Mouse (Mus musculus) cortical plate, adult 2 months (tissue): ENCODE measurements around the gene Cav1. TPM values are rescaled to one million over a fixed set of nuclear protein-coding genes. Genes with fewer than 3 reads are reported as not detected.

ENCODE experiments used
- H3K27ac ChIP-seq: fragments of 200-500 bp; 2 replicates; pipeline ENCODE4 v1.5.1; 2012; ENCODE audit warnings: low read length, control low read depth, inconsistent platforms; ENCODE audit not compliant: insufficient read depth
- H3K4me1 ChIP-seq: fragments of 200-500 bp; 2 replicates; pipeline ENCODE4 v1.6.1; 2011; ENCODE audit warnings: low read length; ENCODE audit not compliant: control insufficient read depth, insufficient read depth
- H3K4me3 ChIP-seq: fragments of 200-500 bp; 2 replicates; pipeline ENCODE4 v1.5.1; 2011; ENCODE audit warnings: mild to moderate bottlenecking, low read length, control low read depth; ENCODE audit not compliant: insufficient read depth
- CTCF ChIP-seq: fragments of 200-500 bp; IDR thresholded peaks from 2 replicates; pipeline ENCODE4 v1.5.1; 2011; ENCODE audit warnings: mild to moderate bottlenecking, control low read depth, low read length; ENCODE audit not compliant: insufficient read depth; ENCODE audit errors: extremely low read depth
- POLR2A ChIP-seq: fragments of 200-500 bp; IDR thresholded peaks from 2 replicates; pipeline ENCODE4 v1.6.1; 2011; ENCODE audit warnings: mild to moderate bottlenecking, low read length, control low read depth; ENCODE audit not compliant: insufficient read depth; ENCODE audit errors: extremely low read depth
- polyA plus RNA-seq: library from polyadenylated mRNA; depleted of rRNA; stranded (reverse); fragments of >200 nt; gene quantifications from 2 replicates; pipeline ENCODE4 v1.2.3, GENCODE M21; 2012; rRNA removed

The Cav1 gene
- polyA plus RNA-seq, 1 experiment, result 25.1 TPM

- Histone ChIP-seq H3K27ac (no peak overlapping the region), H3K4me3 (no peak overlapping the region), H3K4me1 (no peaks in the 10 kb centered on the region)
- no peak for TF ChIP-seq POLR2A
- peak; percentile 88 for TF ChIP-seq CTCF
These were observed 53.0 kb downstream of the Cav1 start for GRCm38 (mm10) chr6:17358896-17359690.

- TF ChIP-seq CTCF (no peak), POLR2A (no peak)
- H3K4me1 ChIP-seq, result no peaks in the 10 kb centered on the region
- no peak overlapping the region for H3K27ac ChIP-seq
These were observed 56.6 kb downstream of the Cav1 start for GRCm38 (mm10) chr6:17362771-17363170.

GRCm38 (mm10) chr6:17363446-17364179 is 57.5 kb downstream of the Cav1 start:
- no peak overlapping the region for H3K27ac ChIP-seq
- no peak overlapping the region for H3K4me3 ChIP-seq
- no peaks in the 10 kb centered on the region for H3K4me1 ChIP-seq
- no peak for TF ChIP-seq POLR2A
- TF ChIP-seq CTCF, result no peak

More at GRCm38 (mm10) chr6:17362771-17363170, 56.6 kb downstream of the Cav1 start:
- H3K4me3 ChIP-seq, result no peak overlapping the region

- no peaks in the 10 kb centered on the region for H3K4me1 ChIP-seq
- no peak overlapping the region for H3K4me3 ChIP-seq
- no peak for TF ChIP-seq CTCF
- no peak overlapping the region for H3K27ac ChIP-seq
These were observed 68.2 kb downstream of the Cav1 start for GRCm38 (mm10) chr6:17374326-17374725.

DNA sequence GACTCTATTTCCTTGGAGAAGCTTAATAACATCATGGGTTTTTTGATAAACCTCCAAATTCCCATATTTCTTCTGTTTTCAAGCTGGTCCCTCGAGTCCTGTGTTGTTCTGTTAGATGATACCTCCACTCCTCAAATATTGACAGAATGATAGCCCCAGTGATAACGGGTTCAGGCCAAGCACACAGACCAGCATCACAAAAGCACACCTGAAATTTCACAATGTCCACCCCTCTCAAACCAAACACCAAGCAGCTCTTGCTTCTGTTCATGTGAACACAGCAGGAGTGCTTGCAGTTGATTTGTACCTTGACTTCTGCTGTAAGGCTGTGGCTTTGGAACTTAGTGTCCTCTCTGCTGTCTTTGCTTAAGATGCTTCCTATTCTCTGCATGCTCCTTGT is 71.2 kb downstream of the Cav1 start:
- TF ChIP-seq POLR2A (no peak), CTCF (no peak)
- Histone ChIP-seq H3K27ac (no peak overlapping the region), H3K4me1 (no peaks in the 10 kb centered on the region), H3K4me3 (no peak overlapping the region)

- TF ChIP-seq CTCF (no peak), POLR2A (no peak)
- no peaks in the 10 kb centered on the region for H3K4me1 ChIP-seq
- H3K4me3 ChIP-seq, result no peak overlapping the region
- H3K27ac ChIP-seq, result no peak overlapping the region
These were observed 74.0 kb downstream of the Cav1 start for GRCm38 (mm10) chr6:17380102-17380501.

GRCm38 (mm10) chr6:17381690-17382089 is 75.6 kb downstream of the Cav1 start:
- no peak for TF ChIP-seq CTCF
- TF ChIP-seq POLR2A, result no peak

GRCm38 (mm10) chr6:17385531-17385930 is 79.4 kb downstream of the Cav1 start:
- H3K4me3 ChIP-seq, result no peak overlapping the region
- no peak overlapping the region for H3K27ac ChIP-seq
- TF ChIP-seq POLR2A, result no peak
- TF ChIP-seq CTCF, result no peak
- no peaks in the 10 kb centered on the region for H3K4me1 ChIP-seq

More at GRCm38 (mm10) chr6:17381690-17382089, 75.6 kb downstream of the Cav1 start:
- no peak overlapping the region for H3K4me3 ChIP-seq
- H3K27ac ChIP-seq, result no peak overlapping the region
- H3K4me1 ChIP-seq, result no peaks in the 10 kb centered on the region

DNA sequence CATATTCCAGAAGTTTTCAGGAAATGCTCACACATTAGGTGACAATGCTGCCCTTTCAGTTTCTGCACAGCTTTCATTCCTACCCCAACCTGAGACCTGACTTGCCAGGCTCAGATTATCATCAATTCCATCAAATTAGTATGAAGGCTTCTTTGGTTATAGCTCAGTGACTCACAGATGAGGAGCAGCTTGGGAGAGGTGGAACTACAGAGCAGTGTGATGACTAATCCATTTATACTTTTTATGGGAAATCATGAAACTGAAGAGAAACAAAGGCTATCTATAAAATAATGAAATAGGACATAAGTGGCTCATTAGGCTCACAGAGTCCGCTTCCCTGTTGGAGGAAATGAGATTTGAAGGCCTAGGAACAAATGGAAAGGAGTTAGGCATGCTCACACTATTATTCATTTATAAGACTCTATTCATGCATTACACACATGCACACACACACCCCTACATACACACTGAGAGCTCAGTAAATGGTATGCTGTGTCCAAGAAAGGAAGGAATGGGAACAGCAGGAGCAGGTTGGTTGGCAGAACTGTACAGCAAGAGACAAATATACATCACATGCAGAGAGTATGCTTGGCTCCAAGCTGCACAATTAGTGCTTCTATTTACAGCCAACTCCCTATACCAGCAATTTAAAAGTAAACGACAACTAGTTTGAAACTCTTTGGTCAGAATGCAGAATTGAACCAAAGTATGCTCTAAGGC is 82.0 kb downstream of the Cav1 start:
- no peaks in the 10 kb centered on the region for H3K4me1 ChIP-seq
- H3K27ac ChIP-seq, result no peak overlapping the region
- TF ChIP-seq POLR2A (no peak), CTCF (no peak)
- H3K4me3 ChIP-seq, result no peak overlapping the region

Other genes starting within 250 kb of the Cav1 start
- 1.8 and 1.9 TPM in 2 replicates for gene Tes, start 241.2 kb upstream of the Cav1 start, polyA plus RNA-seq
- 31.8 and 32.4 TPM in 2 replicates for gene Cav2, start 25.1 kb upstream of the Cav1 start, polyA plus RNA-seq
- 4.3 and 4.7 TPM in 2 replicates for gene Met, start 157.5 kb downstream of the Cav1 start, polyA plus RNA-seq